Comparison of ENCODE assay signal across 19 mouse cellular contexts in the genomic region with DNA sequence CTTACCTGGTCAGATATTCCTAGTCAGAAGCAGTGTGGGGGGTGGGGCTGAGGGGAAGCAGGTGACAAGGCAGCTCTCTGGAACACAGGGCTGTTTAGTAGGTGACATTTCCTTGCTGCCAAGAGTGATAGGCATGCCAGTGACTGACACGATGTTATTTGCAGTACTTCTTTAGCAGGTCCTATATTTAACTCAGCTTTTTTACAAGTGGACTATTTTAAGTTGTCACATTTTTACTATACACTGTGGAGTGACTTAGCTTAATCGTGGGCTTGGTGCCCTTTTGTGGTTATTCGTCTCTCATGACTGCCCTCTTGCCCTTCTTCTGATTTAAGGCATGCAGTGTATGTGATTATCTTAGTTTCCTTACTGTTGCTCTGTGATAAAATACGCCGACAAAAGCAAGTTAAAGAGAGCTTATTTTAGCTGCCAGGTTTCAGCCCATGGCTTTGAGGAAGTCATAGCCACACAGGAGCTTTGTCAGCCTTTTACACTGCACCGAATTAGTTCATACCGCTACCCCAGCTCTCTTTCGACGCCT. TPM values are rescaled to one million over a fixed set of nuclear protein-coding genes. Genes with fewer than 3 reads are reported as not detected.
DNase-seq lines count a peak whose midpoint lies in the region; ATAC-seq and TF ChIP-seq lines count a peak whose summit lies in the region.
"Had no signal": no experiment of that assay in that cellular context is flagged by ENCODE, and none has a peak within 500 bp of the region (broad histone marks: within the 10 kb centered on the region; RNA-seq: fewer than 3 reads in every experiment).

No protein-coding gene starts in this region.

- H3K4me2 ChIP-seq in heart, embryonic 12.5 days = 0 out of 2 replicates have a peak overlapping the region, but pooled peaks have one; percentile 4
- H3K4me2 ChIP-seq: liver, embryonic 11.5 days; midbrain, embryonic 12.5 days had no signal

- H3K27ac ChIP-seq in gastrocnemius, adult 2 months = peak overlapping the region; percentile 92
- H3K27ac ChIP-seq in heart, embryonic 12.5 days (ENCODE audit: poor library complexity, severe bottlenecking) = peak overlapping the region; percentile 94
- H3K27ac ChIP-seq: midbrain, embryonic 12.5 days had no signal

- intact Hi-C loops in gastrocnemius, adult 2 months (cut with DNase I) = no loop called here

- no peak overlapping the region for H3K9ac ChIP-seq in heart, embryonic 12.5 days
- H3K9ac ChIP-seq: midbrain, embryonic 12.5 days had no signal

- DNase-seq in gastrocnemius, adult 2 months = peak; percentile 89
- DNase-seq in gastrocnemius, postnatal 10 days = no peak
- peak; percentile 66 to 79 for DNase-seq in gastrocnemius, adult 8-10 months (ENCODE audit: low spot score in 2 of 2)
- no peak for DNase-seq in left cerebral cortex, adult 8-10 months (ENCODE audit: low spot score in 2 of 2)
- DNase-seq in right cerebral cortex, adult 18-20 months = no peak
- DNase-seq: adrenal gland, postnatal 36 days; B cell, adult 2 months; cerebellum, adult 2 months; embryo, embryonic 11 days; kidney, postnatal 25 days; lung, postnatal 10 days; thymus, adult 18-20 months had no signal

- H3K4me1 ChIP-seq in heart, embryonic 12.5 days (replicated peaks) = 0 out of 2 replicates have a peak, but pooled peaks cover 4% of the 10 kb centered on the region
- H3K4me1 ChIP-seq: midbrain, embryonic 12.5 days had no signal

- no peak overlapping the region for H3K4me3 ChIP-seq in gastrocnemius, adult 2 months
- H3K4me3 ChIP-seq in heart, embryonic 12.5 days = no peak overlapping the region
- H3K4me3 ChIP-seq: erythroblast, embryonic 14.5 days; midbrain, embryonic 12.5 days had no signal

- WGBS in heart, embryonic 12.5 days = 30% methylated on average over 9 of the region's 9 CpGs

- H3K36me3 ChIP-seq in heart, embryonic 12.5 days = no peaks in the 10 kb centered on the region
- H3K36me3 ChIP-seq: midbrain, embryonic 12.5 days had no signal

- no peaks in the 10 kb centered on the region for H3K27me3 ChIP-seq in heart, embryonic 12.5 days (replicated peaks)
- H3K27me3 ChIP-seq: midbrain, embryonic 12.5 days had no signal

- TF ChIP-seq CTCF in gastrocnemius, adult 2 months (IDR thresholded peaks at IDR 0.05) = no peak

- peaks cover 18% of the 10 kb centered on the region for H3K9me3 ChIP-seq in heart, embryonic 12.5 days (replicated peaks)
- H3K9me3 ChIP-seq: midbrain, embryonic 12.5 days had no signal

- peak; percentile 87 for ATAC-seq in heart, embryonic 12.5 days (ENCODE audit: insufficient number of reproducible peaks, low FRiP score)
- ATAC-seq in hematopoietic stem cell, adult 5-6 weeks (replicated peaks in 1 of 2; ENCODE audit: insufficient read depth in 1 of 2, low FRiP score in 2 of 2, low TSS enrichment in 1 of 2, low read depth in 1 of 2, poor library complexity in 2 of 2, severe bottlenecking in 2 of 2) = peak; percentile 74 to 76
- ATAC-seq in monocyte, adult 5-6 weeks (replicated peaks; ENCODE audit: insufficient number of reproducible peaks, low FRiP score, low TSS enrichment, poor library complexity, severe bottlenecking) = no peak
- ATAC-seq: intestine, embryonic 16.5 days had no signal

RNA-seq across cellular contexts. Expression of a gene that starts 47.5 kb away (rescaled TPM):
- total RNA-seq in gastrocnemius, adult 2 months (2021) = not detected
- total RNA-seq in gastrocnemius, postnatal 10 days (2021) = under 1 TPM in 1 of 2 experiments, not detected in 1; 0.05 TPM
- total RNA-seq in gastrocnemius, adult 8-10 months (2022) = under 1 TPM in 1 of 4 experiments, not detected in 3; 0.08 TPM
- 6.3 and 6.8 TPM in 2 replicates for polyA plus RNA-seq in heart, embryonic 12.5 days (2016; fragmentation: Nextera tagmentation; extraction: Ambion mirVana)
- total RNA-seq in hematopoietic stem cell, adult 5-6 weeks (2017) = not detected in 2 replicates
- 0.10 TPM in 1 of 3 replicates, not detected in the others for total RNA-seq in monocyte, adult 5-6 weeks (2017)
- 10 to 100 TPM; 14.1 to 16.4 (median 15.6) TPM for total RNA-seq in left cerebral cortex, adult 8-10 months (2022)
- polyA plus RNA-seq: erythroblast, embryonic 14.5 days; midbrain, embryonic 12.5 days had no signal

Comparison
In these comparisons a context has a peak if more than half of its experiments do, and no peak if none do; other contexts are left out.
1. DNase-seq: peak in gastrocnemius, adult 2 months (single experiment) and gastrocnemius, adult 8-10 months (2 of 2); none in gastrocnemius, postnatal 10 days (single experiment), left cerebral cortex, adult 8-10 months (0 of 2) and right cerebral cortex, adult 18-20 months (single experiment).
2. RNA of a gene that starts 47.5 kb away (total RNA-seq): 14.1 to 16.4 TPM in left cerebral cortex, adult 8-10 months; 0.05 TPM in gastrocnemius, postnatal 10 days, not detected in gastrocnemius, adult 2 months, 0.08 TPM in gastrocnemius, adult 8-10 months, not detected in hematopoietic stem cell, adult 5-6 weeks and 0.10 TPM in monocyte, adult 5-6 weeks; every median in the first group is over 10 times any median in the second.